Mouse (Mus musculus) frontal cortex, postnatal 14 days (tissue): Measurements from ENCODE around the gene Ltc4s.

ENCODE experiments used
- DNase-seq, 2 experiments: peaks; one replicate each; pipeline ENCODE4 v3.0.0; 2022; ENCODE audit warnings: low spot score in 2 of 2

Gene Ltc4s

GRCm38 (mm10) chr11:50224671-50225530 lies 13.5 kb downstream of the Ltc4s start:
- DNase-seq = peak; percentile 69 to 76

- DNase-seq = no peak
These were observed 14.4 kb downstream of the Ltc4s start for GRCm38 (mm10) chr11:50223783-50224662.

GRCm38 (mm10) chr11:50222559-50223276 lies 15.7 kb downstream of the Ltc4s start:
- no peak for DNase-seq

- no peak for DNase-seq
These were observed 18.6 kb downstream of the Ltc4s start for GRCm38 (mm10) chr11:50219833-50220232.

GRCm38 (mm10) chr11:50217811-50218210 lies 20.6 kb downstream of the Ltc4s start:
- no peak for DNase-seq

GRCm38 (mm10) chr11:50216724-50217366 lies 21.6 kb downstream of the Ltc4s start:
- DNase-seq = no peak

GRCm38 (mm10) chr11:50215633-50216032 lies 22.8 kb downstream of the Ltc4s start:
- no peak for DNase-seq

GRCm38 (mm10) chr11:50214631-50215030 lies 23.8 kb downstream of the Ltc4s start:
- no peak for DNase-seq

GRCm38 (mm10) chr11:50212848-50213758 lies 25.3 kb downstream of the Ltc4s start:
- no peak for DNase-seq

GRCm38 (mm10) chr11:50212060-50212739 lies 26.2 kb downstream of the Ltc4s start:
- DNase-seq = no peak

GRCm38 (mm10) chr11:50211322-50212059 lies 26.9 kb downstream of the Ltc4s start:
- no peak for DNase-seq

GRCm38 (mm10) chr11:50210505-50211151 lies 27.8 kb downstream of the Ltc4s start, which contains the start of the genes Sqstm1 and Mgat4b:
Gene Sqstm1 (minus strand): TSS chr11:50210827.
Gene Mgat4b (plus strand): TSS chr11:50210890.
- DNase-seq = peak; percentile 76

- DNase-seq = peak; percentile 74 to 82
These were observed 28.3 kb downstream of the Ltc4s start for GRCm38 (mm10) chr11:50210101-50210504.

- no peak for DNase-seq
These were observed 30.4 kb downstream of the Ltc4s start for GRCm38 (mm10) chr11:50208039-50208438.

GRCm38 (mm10) chr11:50207344-50207743 lies 31.1 kb downstream of the Ltc4s start:
- DNase-seq = no peak

- no peak for DNase-seq
These were observed 32.4 kb downstream of the Ltc4s start for GRCm38 (mm10) chr11:50206037-50206436.

GRCm38 (mm10) chr11:50205434-50205833 lies 33.0 kb downstream of the Ltc4s start:
- DNase-seq = no peak

GRCm38 (mm10) chr11:50203302-50203827 lies 35.1 kb downstream of the Ltc4s start:
- DNase-seq = no peak
